Mouse (Mus musculus): ENCODE results near the gene Adam1b. TPM values are rescaled to one million over a fixed set of nuclear protein-coding genes. Genes with fewer than 3 reads are reported as not detected.

Gene Adam1b
- polyA plus RNA-seq, 1 experiment from 2014 or later, result 0.16 TPM

- Histone ChIP-seq H3K4me1 (replicated peaks; ENCODE audit: control insufficient read depth, insufficient read depth, low read length) (peaks cover 17% of the 10 kb centered on the region), H3K4me3 (ENCODE audit: low read depth, low read length) (no peak overlapping the region), H3K27me3 (replicated peaks; ENCODE audit: control insufficient read depth, insufficient read depth, low read length) (no peaks in the 10 kb centered on the region), H3K36me3 (ENCODE audit: control insufficient read depth, insufficient read depth, low read length) (0 out of 2 replicates have a peak, but pooled peaks cover 3% of the 10 kb centered on the region), H3K4me2 (ENCODE audit: low read length) (no peak overlapping the region), H3K9ac (ENCODE audit: low read length) (no peak overlapping the region), H3K9me3 (ENCODE audit: control insufficient read depth, low read length) (no peaks in the 10 kb centered on the region), H3K27ac (ENCODE audit: low read depth) (peak overlapping the region; percentile 51)
- DNase-seq (ENCODE audit: low spot score), result no peak
- no peak for ATAC-seq (replicated peaks; ENCODE audit: low FRiP score, low TSS enrichment, low read depth)
- WGBS, result 72% methylated on average over 3 of the region's 3 CpGs
These were observed 48.8 kb downstream of the Adam1b start for GRCm38 (mm10) chr5:121454503-121454782.

- Histone ChIP-seq H3K4me1 (replicated peaks; ENCODE audit: control insufficient read depth, insufficient read depth, low read length) (peaks cover 17% of the 10 kb centered on the region), H3K9me3 (ENCODE audit: control insufficient read depth, low read length) (no peaks in the 10 kb centered on the region), H3K4me3 (ENCODE audit: low read depth, low read length) (no peak overlapping the region), H3K36me3 (ENCODE audit: control insufficient read depth, insufficient read depth, low read length) (peaks cover 8% of the 10 kb centered on the region), H3K9ac (ENCODE audit: low read length) (no peak overlapping the region), H3K27me3 (replicated peaks; ENCODE audit: control insufficient read depth, insufficient read depth, low read length) (no peaks in the 10 kb centered on the region), H3K27ac (ENCODE audit: low read depth) (peak overlapping the region; percentile 51), H3K4me2 (ENCODE audit: low read length) (peak overlapping the region; percentile 82)
- DNase-seq (ENCODE audit: low spot score) (peak; percentile 62), ATAC-seq (replicated peaks; ENCODE audit: low FRiP score, low TSS enrichment, low read depth) (no peak)
- 73% methylated on average over 13 of the region's 13 CpGs for WGBS
These were observed 49.3 kb downstream of the Adam1b start for GRCm38 (mm10) chr5:121453743-121454502.

- no peak; the same call in 1 of the 2 replicates for ATAC-seq (replicated peaks; ENCODE audit: low FRiP score, low TSS enrichment, low read depth)
These were observed 50.3 kb downstream of the Adam1b start for GRCm38 (mm10) chr5:121452906-121453305.

GRCm38 (mm10) chr5:121452026-121452869 is 51.0 kb downstream of the Adam1b start, which contains the start of gene Erp29:
Gene Erp29 (minus strand): TSS chr5:121452506.
- Histone ChIP-seq H3K9ac (ENCODE audit: low read length) (peak within 1 kb of the TSS; percentile 94), H3K4me2 (ENCODE audit: low read length) (peak within 1 kb of the TSS; percentile 82), H3K27ac (ENCODE audit: low read depth) (peak within 1 kb of the TSS; percentile 92), H3K4me1 (replicated peaks; ENCODE audit: control insufficient read depth, insufficient read depth, low read length) (peaks cover 17% of the 10 kb centered on the region), H3K27me3 (replicated peaks; ENCODE audit: control insufficient read depth, insufficient read depth, low read length) (no peaks in the 10 kb centered on the region), H3K9me3 (ENCODE audit: control insufficient read depth, low read length) (no peaks in the 10 kb centered on the region), H3K4me3 (ENCODE audit: low read depth, low read length) (peak within 1 kb of the TSS; percentile 99), H3K36me3 (ENCODE audit: control insufficient read depth, insufficient read depth, low read length) (peaks cover 25% of the 10 kb centered on the region)
- WGBS, result under 1% methylated on average over 76 of the region's 97 CpGs
- ATAC-seq (replicated peaks; ENCODE audit: low FRiP score, low TSS enrichment, low read depth), result peak; percentile 87
- peak; percentile 99 for DNase-seq (ENCODE audit: low spot score)

More at GRCm38 (mm10) chr5:121452906-121453305, 50.3 kb downstream of the Adam1b start:
- no peaks in the 10 kb centered on the region for H3K27me3 ChIP-seq (replicated peaks; ENCODE audit: control insufficient read depth, insufficient read depth, low read length)
- WGBS, result 5% methylated on average over 9 of the region's 9 CpGs
- no peaks in the 10 kb centered on the region for H3K9me3 ChIP-seq (ENCODE audit: control insufficient read depth, low read length)
- DNase-seq (ENCODE audit: low spot score), result no peak
- peaks cover 18% of the 10 kb centered on the region for H3K36me3 ChIP-seq (ENCODE audit: control insufficient read depth, insufficient read depth, low read length)
- peak overlapping the region; percentile 99 for H3K4me3 ChIP-seq (ENCODE audit: low read depth, low read length)
- H3K9ac ChIP-seq (ENCODE audit: low read length), result peak overlapping the region; percentile 94
- peaks cover 17% of the 10 kb centered on the region for H3K4me1 ChIP-seq (replicated peaks; ENCODE audit: control insufficient read depth, insufficient read depth, low read length)
- H3K4me2 ChIP-seq (ENCODE audit: low read length), result peak overlapping the region; percentile 82
- H3K27ac ChIP-seq (ENCODE audit: low read depth), result peak overlapping the region; percentile 92

- Histone ChIP-seq H3K9me3 (ENCODE audit: control insufficient read depth, low read length) (no peaks in the 10 kb centered on the region), H3K4me1 (replicated peaks; ENCODE audit: control insufficient read depth, insufficient read depth, low read length) (peaks cover 17% of the 10 kb centered on the region), H3K27me3 (replicated peaks; ENCODE audit: control insufficient read depth, insufficient read depth, low read length) (no peaks in the 10 kb centered on the region), H3K4me2 (ENCODE audit: low read length) (peak within 1 kb of the TSS; percentile 82), H3K27ac (ENCODE audit: low read depth) (peak within 1 kb of the TSS; percentile 92), H3K9ac (ENCODE audit: low read length) (peak within 1 kb of the TSS; percentile 94), H3K4me3 (ENCODE audit: low read depth, low read length) (peak within 1 kb of the TSS; percentile 99), H3K36me3 (ENCODE audit: control insufficient read depth, insufficient read depth, low read length) (peaks cover 31% of the 10 kb centered on the region)
- DNase-seq (ENCODE audit: low spot score) (no peak), ATAC-seq (replicated peaks; ENCODE audit: low FRiP score, low TSS enrichment, low read depth) (peak; percentile 10; the same call in 1 of the 2 replicates)
- WGBS, result under 1% methylated on average over 17 of the region's 17 CpGs
These were observed 51.6 kb downstream of the Adam1b start, which contains the start of gene Tmem116 for GRCm38 (mm10) chr5:121451644-121452025. Gene Tmem116 (plus strand): TSS chr5:121451893.

- H3K9ac ChIP-seq (ENCODE audit: low read length), result peak overlapping the region; percentile 92
- peak overlapping the region; percentile 99 for H3K4me3 ChIP-seq (ENCODE audit: low read depth, low read length)
- no peaks in the 10 kb centered on the region for H3K27me3 ChIP-seq (replicated peaks; ENCODE audit: control insufficient read depth, insufficient read depth, low read length)
- peaks cover 35% of the 10 kb centered on the region for H3K36me3 ChIP-seq (ENCODE audit: control insufficient read depth, insufficient read depth, low read length)
- 22% methylated on average over 8 of the region's 8 CpGs for WGBS
- H3K9me3 ChIP-seq (ENCODE audit: control insufficient read depth, low read length), result no peaks in the 10 kb centered on the region
- DNase-seq (ENCODE audit: low spot score), result no peak
- peaks cover 17% of the 10 kb centered on the region for H3K4me1 ChIP-seq (replicated peaks; ENCODE audit: control insufficient read depth, insufficient read depth, low read length)
- H3K4me2 ChIP-seq (ENCODE audit: low read length), result peak overlapping the region; percentile 82
- ATAC-seq (replicated peaks; ENCODE audit: low FRiP score, low TSS enrichment, low read depth), result no peak
- peak overlapping the region; percentile 92; the same call in 1 of the 2 replicates for H3K27ac ChIP-seq (ENCODE audit: low read depth)
These were observed 52.0 kb downstream of the Adam1b start for GRCm38 (mm10) chr5:121451203-121451602.

GRCm38 (mm10) chr5:121450476-121450875 is 52.8 kb downstream of the Adam1b start:
- Histone ChIP-seq H3K4me1 (replicated peaks; ENCODE audit: control insufficient read depth, insufficient read depth, low read length) (peaks cover 17% of the 10 kb centered on the region), H3K4me2 (ENCODE audit: low read length) (peak overlapping the region; percentile 82), H3K4me3 (ENCODE audit: low read depth, low read length) (peak overlapping the region; percentile 13; the same call in 1 of the 2 replicates), H3K9me3 (ENCODE audit: control insufficient read depth, low read length) (no peaks in the 10 kb centered on the region), H3K27me3 (replicated peaks; ENCODE audit: control insufficient read depth, insufficient read depth, low read length) (no peaks in the 10 kb centered on the region), H3K36me3 (ENCODE audit: control insufficient read depth, insufficient read depth, low read length) (peaks cover 42% of the 10 kb centered on the region), H3K27ac (ENCODE audit: low read depth) (no peak overlapping the region), H3K9ac (ENCODE audit: low read length) (0 out of 2 replicates have a peak overlapping the region, but pooled peaks have one; percentile 5)
- no peak for DNase-seq (ENCODE audit: low spot score)
- no peak for ATAC-seq (replicated peaks; ENCODE audit: low FRiP score, low TSS enrichment, low read depth)
- 80% methylated on average over 9 of the region's 9 CpGs for WGBS

All from intestine, embryonic 14.5 days (tissue).